Mouse (Mus musculus) pancreas, adult 10 weeks (tissue): ENCODE data around the gene Gm3739. TPM values are rescaled to one million over a fixed set of nuclear protein-coding genes. Genes with fewer than 3 reads are reported as not detected.

ENCODE experiments used
- polyA plus RNA-seq: library from polyadenylated mRNA; stranded (reverse); fragments of 350-450 nt; fragmentation: Illumina TruSeq; extraction: RNeasy Lipid Tissue Mini Kit (QIAGEN cat#74804); gene quantifications from one replicate; pipeline ENCODE4 v1.2.3, GENCODE M21; 2015; ENCODE audit warnings: low read depth, low replicate concordance; ENCODE audit not compliant: insufficient read depth

The Gm3739 gene
- polyA plus RNA-seq: not detected

DNA sequence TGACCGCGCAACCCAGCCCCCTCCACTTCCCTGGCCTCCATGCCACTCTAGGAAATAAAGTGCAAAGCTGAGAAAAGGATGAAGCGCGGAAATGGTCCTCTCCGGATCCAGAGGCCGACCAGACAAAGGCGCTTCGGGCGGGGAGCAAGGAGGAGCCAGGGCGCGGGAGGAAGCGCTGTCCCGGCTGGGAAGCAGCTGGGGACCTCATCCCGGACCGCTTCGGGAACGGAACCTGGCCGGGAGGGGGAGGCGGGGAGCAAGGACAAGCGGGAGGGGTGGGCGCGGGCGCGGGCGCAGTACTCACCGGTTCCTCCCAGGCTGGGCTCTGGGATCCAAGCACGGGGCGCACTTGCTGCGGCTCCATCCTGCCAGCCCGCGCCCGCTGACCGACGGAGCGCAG, at the start of gene Gm3739:
TSS of gene Gm3739 (minus strand) at position 389 of the 400 bp plus-strand sequence.

DNA sequence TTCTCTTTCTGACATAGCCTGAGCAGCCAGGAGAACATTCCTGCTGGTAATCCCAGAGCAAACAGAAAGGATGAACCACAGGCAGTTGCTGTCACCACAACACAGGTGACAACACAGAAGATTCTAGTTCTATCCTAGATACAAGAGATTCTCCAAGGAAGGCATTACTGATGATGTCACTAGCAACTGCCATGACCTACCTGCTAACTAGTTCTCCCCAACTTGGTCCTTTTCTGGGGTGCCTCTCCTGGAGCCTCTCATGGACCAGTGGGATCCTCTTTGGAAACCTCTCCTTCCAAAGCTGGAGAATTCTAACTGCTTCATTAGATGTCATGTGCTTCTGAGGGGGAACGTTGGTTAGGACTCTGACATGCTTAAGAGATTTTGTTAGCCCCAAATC, 17.4 kb upstream of the Gm3739 start, which contains the start of gene Gm5797:
TSS of gene Gm5797 (minus strand) at position 101 of the 400 bp plus-strand sequence.

DNA sequence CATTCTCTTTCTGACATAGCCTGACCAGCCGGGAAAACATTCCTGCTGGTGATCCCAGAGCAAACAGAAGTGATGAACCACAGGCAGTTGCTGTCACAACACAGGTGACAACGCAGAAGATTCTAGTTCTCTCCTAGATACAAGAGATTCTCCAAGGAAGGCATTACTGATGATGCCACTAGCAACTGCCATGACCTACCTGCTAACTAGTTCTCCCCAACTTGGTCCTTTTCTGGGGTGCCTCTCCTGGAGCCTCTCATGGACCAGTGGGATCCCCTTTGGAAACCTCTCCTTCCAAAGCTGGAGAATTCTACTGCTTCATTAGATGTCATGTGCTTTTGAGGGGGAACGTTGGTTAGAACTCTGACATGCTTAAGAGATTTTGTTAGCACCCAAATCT, 50.2 kb downstream of the Gm3739 start, which contains the start of gene Gm3727:
TSS of gene Gm3727 (minus strand) at position 101 of the 400 bp plus-strand sequence.

Other genes starting within 250 kb of the Gm3739 start
- not detected for gene Gm3696, start 214.4 kb downstream of the Gm3739 start, polyA plus RNA-seq
- gene Gm6676, start 189.6 kb downstream of the Gm3739 start, polyA plus RNA-seq: not detected
- gene Gm3512, start 140.5 kb downstream of the Gm3739 start, polyA plus RNA-seq: not detected
- gene Gm16434, start 120.5 kb downstream of the Gm3739 start, polyA plus RNA-seq: not detected
- not detected for gene Gm3727, start 50.3 kb downstream of the Gm3739 start, polyA plus RNA-seq
- gene Gm5797, start 17.3 kb upstream of the Gm3739 start, polyA plus RNA-seq: not detected
- not detected for gene Gm8374, start 50.1 kb upstream of the Gm3739 start, polyA plus RNA-seq
- not detected for gene Gm3755, start 135.9 kb upstream of the Gm3739 start, polyA plus RNA-seq
- not detected for gene Gm3752, start 168.7 kb upstream of the Gm3739 start, polyA plus RNA-seq